ENCODE assay signal across 8 mouse cellular contexts in genomic region chr16:33996030-33996429, GRCm38 (mm10). TPM values are rescaled to one million over a fixed set of nuclear protein-coding genes. Genes with fewer than 3 reads are reported as not detected.
DNase-seq lines count a peak whose midpoint lies in the region; ATAC-seq and TF ChIP-seq lines count a peak whose summit lies in the region.

No protein-coding gene starts in this region.

- H3K4me2 ChIP-seq in kidney, embryonic 14.5 days (replicated peaks; ENCODE audit: low read depth, low read length): no peak overlapping the region

- no peak for ATAC-seq in kidney, embryonic 14.5 days (ENCODE audit: low FRiP score, low TSS enrichment)
- ATAC-seq in CD4-positive, CD25-positive, alpha-beta regulatory T cell, adult 4 months: peak; percentile 81
- peak; percentile 81 for ATAC-seq in monocyte, adult 5-6 weeks (replicated peaks; ENCODE audit: insufficient number of reproducible peaks, low FRiP score, low TSS enrichment, poor library complexity, severe bottlenecking)

- no peak overlapping the region for H3K4me3 ChIP-seq in kidney, adult 2 months (ENCODE audit: insufficient read depth, low read depth, low read length)
- no peak overlapping the region for H3K4me3 ChIP-seq in kidney, embryonic 14.5 days (ENCODE audit: low read length)

- H3K4me1 ChIP-seq in kidney, adult 2 months (ENCODE audit: control insufficient read depth, insufficient read depth, low read length): no peaks in the 10 kb centered on the region
- H3K4me1 ChIP-seq in kidney, embryonic 14.5 days (ENCODE audit: control insufficient read depth, insufficient read depth, low read length): no peaks in the 10 kb centered on the region

- 3% methylated on average over 5 of the region's 5 CpGs for WGBS in kidney, adult 2 months
- WGBS in kidney, embryonic 14.5 days: 7% methylated on average over 5 of the region's 5 CpGs

- H3K27ac ChIP-seq in kidney, adult 2 months (ENCODE audit: insufficient read depth, low read depth, low read length): no peak overlapping the region
- no peak overlapping the region for H3K27ac ChIP-seq in kidney, embryonic 14.5 days (ENCODE audit: low read depth, low read length)

- TF ChIP-seq POLR2A in kidney, adult 2 months (IDR thresholded peaks at IDR 0.05; ENCODE audit: low read depth, low read length): no peak

- peak; percentile 91 for TF ChIP-seq CTCF in kidney, adult 2 months (conservative IDR thresholded peaks at IDR 0.05; ENCODE audit: insufficient read depth, insufficient read length, low read depth, low read length)

- H3K36me3 ChIP-seq in kidney, adult 2 months (ENCODE audit: control insufficient read depth, insufficient read depth, low read length): no peaks in the 10 kb centered on the region
- H3K36me3 ChIP-seq in kidney, embryonic 14.5 days (ENCODE audit: control insufficient read depth, insufficient read depth, low read length): no peaks in the 10 kb centered on the region

- peak; percentile 70 for DNase-seq in kidney, adult 2 months
- peak; percentile 85 for DNase-seq in ZHBTc4 (ENCODE audit: low read depth, low spot score)
- peak; percentile 85 for DNase-seq in embryo, embryonic 10.5 days (ENCODE audit: low spot score)
- peak; percentile 79 for DNase-seq in kidney, postnatal 10 days
- DNase-seq in thymus, postnatal 14 days: peak; percentile 73

- H3K9me3 ChIP-seq in kidney, embryonic 14.5 days (ENCODE audit: control insufficient read depth, low read length): no peaks in the 10 kb centered on the region

- no peak overlapping the region for H3K9ac ChIP-seq in kidney, embryonic 14.5 days (ENCODE audit: low read depth, low read length)

- H3K27me3 ChIP-seq in kidney, adult 2 months (replicated peaks; ENCODE audit: control insufficient read depth, insufficient read depth, low read length): no peaks in the 10 kb centered on the region
- no peaks in the 10 kb centered on the region for H3K27me3 ChIP-seq in kidney, embryonic 14.5 days (ENCODE audit: control insufficient read depth, insufficient read depth, low read length)

RNA-seq across cellular contexts. Expression of gene Umps, which starts 29.2 kb away (rescaled TPM):
- 14.9 and 16.5 TPM in 2 replicates for polyA plus RNA-seq in kidney, adult 2 months (2012; rRNA removed)
- 49.7 and 72.2 TPM in 2 replicates for polyA plus RNA-seq in kidney, embryonic 14.5 days (2014; fragmentation: Nextera tagmentation; extraction: Ambion mirVana)
- 10 to 100 TPM; 29.8 to 35.1 TPM for polyA plus RNA-seq in CD4-positive, CD25-positive, alpha-beta regulatory T cell, adult 4 months (2017; shearing (Covaris generic))
- 19.4 to 23.2 TPM (median 22.4 TPM) in 3 replicates for total RNA-seq in monocyte, adult 5-6 weeks (2017)
